Mouse (Mus musculus) hindbrain, embryonic 16.5 days (tissue): Measurements from ENCODE around the gene Wdr31. TPM values are rescaled to one million over a fixed set of nuclear protein-coding genes. Genes with fewer than 3 reads are reported as not detected.

ENCODE experiments used
- ATAC-seq: fragments of 200-750 bp; cut with Nextera tagmentation; 2 replicates; pipeline ENCODE4 v1.8.0; 2017; ENCODE audit warnings: moderate TSS enrichment, moderate library complexity
- H3K27ac ChIP-seq: fragments of 300-500 bp; sonication (generic); 2 replicates; pipeline ENCODE4 v1.5.1; 2014; ENCODE audit warnings: low read depth, mild to moderate bottlenecking, control low read depth, low read length, moderate library complexity
- H3K27me3 ChIP-seq: fragments of 300-500 bp; sonication (generic); replicated peaks from 2 replicates; pipeline ENCODE4 v1.6.1; 2014; ENCODE audit warnings: low read length; ENCODE audit not compliant: control insufficient read depth, insufficient read depth
- H3K36me3 ChIP-seq: fragments of 300-500 bp; sonication (generic); 2 replicates; pipeline ENCODE4 v1.6.1; 2014; ENCODE audit warnings: mild to moderate bottlenecking, low read length, moderate library complexity, mixed read lengths; ENCODE audit not compliant: control insufficient read depth, insufficient read depth
- H3K4me1 ChIP-seq: fragments of 300-500 bp; sonication (generic); 2 replicates; pipeline ENCODE4 v1.6.1; 2014; ENCODE audit warnings: low read depth, low read length; ENCODE audit not compliant: control insufficient read depth, insufficient read depth
- H3K4me2 ChIP-seq: fragments of 300-500 bp; sonication (generic); 2 replicates; pipeline ENCODE4 v1.6.1; 2014; ENCODE audit warnings: mild to moderate bottlenecking, low read length, control low read depth, moderate library complexity
- H3K4me3 ChIP-seq: fragments of 300-500 bp; sonication (generic); 2 replicates; pipeline ENCODE4 v1.5.1; 2014; ENCODE audit warnings: mild to moderate bottlenecking, low read length, control low read depth, moderate library complexity
- H3K9ac ChIP-seq: fragments of 300-500 bp; sonication (generic); 2 replicates; pipeline ENCODE4 v1.6.1; 2014; ENCODE audit warnings: low read depth, mild to moderate bottlenecking, control low read depth, low read length, moderate library complexity
- H3K9me3 ChIP-seq: fragments of 300-500 bp; sonication (generic); 2 replicates; pipeline ENCODE4 v1.6.1; 2014; ENCODE audit warnings: mild to moderate bottlenecking, low read length, moderate library complexity; ENCODE audit not compliant: control insufficient read depth
- WGBS: fragments of 180-500 bp; shearing (Covaris S2); extraction: QIAGEN DNeasy Blood & Tissue Kit; methylation state at CpG from one replicate; pipeline ENCODE4 v1.1.7; 2014; 5-methylcytosine and 5-hydroxymethylcytosine counted together
- polyA plus RNA-seq: library from polyadenylated mRNA; unstranded; fragments of >200 nt; fragmentation: Nextera tagmentation; extraction: Ambion mirVana; gene quantifications from 2 replicates; pipeline ENCODE4 v1.2.1, GENCODE M21; 2015

Gene Wdr31
- polyA plus RNA-seq, 1 experiment from 2014 or later = 16.0 TPM

DNA sequence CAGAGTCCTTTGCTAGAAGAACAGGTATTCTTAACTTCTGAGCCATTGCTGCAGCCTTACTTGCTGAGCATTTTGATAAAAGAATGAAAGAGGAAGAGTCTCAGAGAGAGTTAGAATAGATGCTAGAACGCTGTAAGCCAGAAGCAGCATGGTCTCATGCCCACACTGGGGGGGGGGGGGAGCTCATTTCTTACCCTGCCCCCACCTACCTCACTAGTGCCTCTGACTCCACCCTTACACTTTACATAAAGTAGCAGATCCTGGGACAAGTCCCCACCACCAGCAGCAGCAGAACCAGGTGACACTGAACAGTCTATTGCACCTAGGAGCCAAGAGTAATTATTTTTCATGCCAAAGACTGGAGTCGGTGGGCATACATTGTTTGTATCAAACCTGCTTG, 4.4 kb upstream of the Wdr31 start:
- ATAC-seq = no peak
- H3K4me3 ChIP-seq = no peak overlapping the region
- no peaks in the 10 kb centered on the region for H3K9me3 ChIP-seq
- no peak overlapping the region for H3K4me2 ChIP-seq
- H3K27ac ChIP-seq = no peak overlapping the region
- H3K9ac ChIP-seq = no peak overlapping the region
- no peaks in the 10 kb centered on the region for H3K36me3 ChIP-seq
- no peaks in the 10 kb centered on the region; the same call in 1 of the 2 replicates for H3K4me1 ChIP-seq
- WGBS = 94% methylated on average over 2 of the region's 2 CpGs
- peaks cover 9% of the 10 kb centered on the region; the same call in 1 of the 2 replicates for H3K27me3 ChIP-seq

DNA sequence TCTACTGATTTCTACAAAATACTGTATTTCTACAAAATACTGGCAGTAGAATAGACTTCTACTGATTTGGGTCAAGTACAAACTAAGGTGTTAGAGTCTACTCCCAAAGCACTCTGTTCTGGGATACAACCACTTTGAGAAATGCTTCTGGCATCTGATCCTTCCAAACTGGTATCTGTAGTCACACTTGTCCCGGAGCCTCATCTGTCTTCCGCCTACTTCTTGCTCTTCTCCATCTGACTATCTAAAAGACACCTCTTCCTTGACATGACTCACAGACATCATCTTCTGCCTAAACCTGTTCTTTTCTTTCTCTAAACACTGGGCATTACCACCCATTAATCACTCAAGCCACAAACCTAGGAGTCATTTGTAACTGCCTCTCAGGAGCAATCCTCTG, 1.4 kb upstream of the Wdr31 start:
- H3K27me3 ChIP-seq = no peaks in the 10 kb centered on the region
- WGBS = 100% methylated on average over 2 of the region's 2 CpGs
- ATAC-seq = no peak

DNA sequence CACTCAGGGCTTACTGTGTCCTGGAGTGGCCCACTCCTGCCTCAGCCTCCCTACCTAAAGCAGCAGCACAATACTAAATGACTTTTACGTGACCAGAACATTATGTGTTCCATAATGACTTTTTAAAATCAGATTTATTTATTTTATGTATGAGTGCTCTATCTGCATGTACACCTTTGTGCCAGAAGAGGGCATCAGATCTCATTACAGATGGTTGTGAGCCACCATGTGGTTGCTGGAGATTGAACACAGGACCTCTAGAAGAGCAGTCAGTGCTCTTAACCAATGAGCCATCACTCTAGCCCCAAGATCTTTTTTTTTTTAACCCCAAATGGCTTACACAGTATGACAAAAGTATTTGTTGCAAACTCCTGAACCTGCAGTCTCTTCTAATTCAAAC, 2.5 kb downstream of the Wdr31 start:
- H3K27me3 ChIP-seq = no peaks in the 10 kb centered on the region
- 0 out of 2 replicates have a peak, but pooled peaks cover 2% of the 10 kb centered on the region for H3K9me3 ChIP-seq
- H3K9ac ChIP-seq = no peak overlapping the region
- no peak overlapping the region for H3K4me2 ChIP-seq
- H3K36me3 ChIP-seq = peaks cover 3% of the 10 kb centered on the region; the same call in 1 of the 2 replicates
- H3K4me3 ChIP-seq = no peak overlapping the region
- no peak overlapping the region for H3K27ac ChIP-seq
- H3K4me1 ChIP-seq = no peaks in the 10 kb centered on the region
- 92% methylated on average over 1 of the region's 1 CpGs for WGBS
- no peak for ATAC-seq

More for the DNA sequence above, 1.4 kb upstream of the Wdr31 start:
- Histone ChIP-seq H3K4me1 (no peaks in the 10 kb centered on the region), H3K9me3 (0 out of 2 replicates have a peak, but pooled peaks cover 2% of the 10 kb centered on the region), H3K36me3 (peaks cover 3% of the 10 kb centered on the region; the same call in 1 of the 2 replicates), H3K4me2 (no peak overlapping the region), H3K9ac (no peak overlapping the region), H3K27ac (no peak overlapping the region), H3K4me3 (no peak overlapping the region)

DNA sequence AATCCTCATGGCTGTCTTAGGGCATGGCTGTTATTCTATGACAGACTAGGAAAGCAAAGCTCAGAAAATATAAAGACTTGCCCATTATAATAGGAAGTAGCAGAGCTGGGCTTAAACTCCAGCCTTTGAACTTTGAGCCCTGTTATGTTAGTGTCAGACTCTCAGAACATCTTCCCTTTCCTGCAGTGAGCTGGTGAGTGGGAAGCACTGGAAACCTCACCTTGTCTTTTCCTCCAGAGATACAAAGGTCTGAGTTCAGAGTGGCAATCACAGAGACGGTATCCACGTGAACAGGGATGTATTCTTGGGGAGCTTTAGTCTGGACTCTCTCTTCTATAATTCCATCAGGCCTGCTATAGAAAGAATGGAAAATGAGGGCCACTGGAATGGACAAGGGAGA, 7.6 kb downstream of the Wdr31 start:
- H3K36me3 ChIP-seq = peaks cover 3% of the 10 kb centered on the region
- H3K4me1 ChIP-seq = no peaks in the 10 kb centered on the region
- H3K4me3 ChIP-seq = no peak overlapping the region
- no peak overlapping the region for H3K9ac ChIP-seq
- H3K27me3 ChIP-seq = no peaks in the 10 kb centered on the region
- ATAC-seq = no peak
- no peaks in the 10 kb centered on the region for H3K9me3 ChIP-seq
- 92% methylated on average over 2 of the region's 2 CpGs for WGBS
- H3K27ac ChIP-seq = no peak overlapping the region
- no peak overlapping the region for H3K4me2 ChIP-seq

DNA sequence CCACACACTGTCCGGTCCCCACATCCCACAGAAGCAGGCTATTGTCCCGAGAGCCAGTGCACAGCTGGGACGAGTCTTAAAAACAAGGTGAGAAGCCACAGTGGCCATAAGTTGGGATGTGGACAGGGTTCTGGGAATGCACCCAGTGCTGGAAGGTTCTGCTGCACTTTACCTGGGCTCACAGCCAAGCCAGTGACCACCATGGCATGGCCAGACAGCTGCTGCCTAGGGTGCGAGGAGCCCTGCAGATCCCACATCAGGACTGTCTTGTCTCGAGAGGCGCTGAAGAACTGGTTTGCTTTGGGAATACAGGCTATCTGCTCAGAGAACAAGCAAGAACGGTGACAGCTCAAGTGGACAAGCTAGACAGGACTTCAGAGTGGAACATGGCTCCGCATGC, 10.3 kb downstream of the Wdr31 start:
- WGBS = 92% methylated on average over 8 of the region's 8 CpGs

DNA sequence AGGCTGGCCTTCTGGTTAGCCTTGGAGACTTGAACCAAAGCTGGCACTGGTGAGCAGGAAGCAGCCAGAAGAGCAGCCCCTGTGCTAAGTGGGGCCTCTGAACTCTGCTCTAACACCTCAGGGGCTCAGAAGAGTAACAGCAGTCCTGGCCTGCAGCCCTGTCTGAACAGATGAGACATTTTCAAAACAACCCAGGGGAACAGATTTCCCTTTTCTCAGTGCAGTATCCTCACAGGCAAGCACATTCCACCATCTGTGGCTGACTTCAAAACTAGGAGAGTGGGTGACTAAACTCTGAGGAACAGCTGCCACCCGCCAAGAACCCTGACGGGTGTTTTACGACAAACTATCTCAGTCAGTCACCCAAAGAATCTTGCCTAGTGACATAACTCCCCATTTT, 11.6 kb downstream of the Wdr31 start:
- no peaks in the 10 kb centered on the region for H3K9me3 ChIP-seq
- H3K36me3 ChIP-seq = peaks cover 3% of the 10 kb centered on the region
- no peak overlapping the region for H3K27ac ChIP-seq
- no peak overlapping the region for H3K9ac ChIP-seq
- H3K4me1 ChIP-seq = no peaks in the 10 kb centered on the region
- H3K4me2 ChIP-seq = no peak overlapping the region
- H3K27me3 ChIP-seq = no peaks in the 10 kb centered on the region
- H3K4me3 ChIP-seq = no peak overlapping the region
- WGBS = 64% methylated on average over 3 of the region's 3 CpGs
- ATAC-seq = no peak

More for the DNA sequence above, 10.3 kb downstream of the Wdr31 start:
- no peak overlapping the region for H3K4me3 ChIP-seq
- H3K4me2 ChIP-seq = no peak overlapping the region
- H3K4me1 ChIP-seq = no peaks in the 10 kb centered on the region
- H3K36me3 ChIP-seq = peaks cover 3% of the 10 kb centered on the region
- no peaks in the 10 kb centered on the region for H3K27me3 ChIP-seq
- no peak overlapping the region for H3K9ac ChIP-seq
- H3K27ac ChIP-seq = no peak overlapping the region
- no peak for ATAC-seq
- H3K9me3 ChIP-seq = no peaks in the 10 kb centered on the region

DNA sequence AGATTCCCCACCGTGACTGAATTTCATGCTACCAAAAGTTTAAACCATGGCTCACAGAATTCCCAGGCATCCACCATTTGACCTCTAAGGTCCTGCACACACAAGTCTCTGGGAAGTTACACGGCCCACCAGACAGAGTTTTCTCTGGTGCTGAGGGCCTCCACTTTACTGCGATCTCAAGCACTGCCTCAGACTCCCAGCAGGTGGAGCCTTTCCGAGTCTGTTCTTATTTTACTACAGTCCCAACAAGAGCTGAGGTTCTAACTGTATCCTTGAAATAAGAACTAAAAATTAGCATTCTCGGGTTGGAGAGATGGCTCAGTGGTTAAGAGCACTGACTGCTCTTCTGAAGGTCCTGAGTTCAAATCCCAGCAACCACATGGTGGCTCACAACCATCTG, 15.7 kb downstream of the Wdr31 start:
- Histone ChIP-seq H3K4me2 (no peak overlapping the region), H3K36me3 (no peaks in the 10 kb centered on the region), H3K4me3 (no peak overlapping the region), H3K27me3 (no peaks in the 10 kb centered on the region), H3K27ac (no peak overlapping the region), H3K9ac (no peak overlapping the region), H3K9me3 (no peaks in the 10 kb centered on the region), H3K4me1 (no peaks in the 10 kb centered on the region)
- WGBS = 63% methylated on average over 5 of the region's 5 CpGs
- peak; percentile 50; the same call in 1 of the 2 replicates for ATAC-seq

DNA sequence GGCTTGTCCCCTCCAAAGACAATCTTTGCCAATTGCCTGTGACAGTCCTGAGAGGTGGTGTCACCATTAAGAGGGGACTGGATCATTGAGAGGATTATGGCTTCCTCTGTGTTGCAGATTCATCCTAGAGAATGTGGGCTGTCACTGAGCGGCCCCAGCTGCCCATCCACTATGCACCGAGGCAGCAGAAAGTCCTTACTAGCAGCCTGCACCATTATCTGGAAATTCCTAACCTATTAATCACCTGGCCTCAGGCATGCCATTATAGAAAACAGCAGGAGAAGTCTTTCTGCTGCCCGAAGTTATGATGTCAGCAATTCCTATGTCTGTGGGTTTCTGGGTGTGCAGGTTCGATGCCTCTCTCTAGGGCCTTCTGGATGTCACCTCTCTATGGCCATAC, 29.7 kb downstream of the Wdr31 start:
- Histone ChIP-seq H3K27me3 (no peaks in the 10 kb centered on the region), H3K4me3 (no peak overlapping the region), H3K4me2 (no peak overlapping the region), H3K9ac (no peak overlapping the region), H3K36me3 (no peaks in the 10 kb centered on the region), H3K27ac (no peak overlapping the region), H3K9me3 (no peaks in the 10 kb centered on the region), H3K4me1 (no peaks in the 10 kb centered on the region)
- ATAC-seq = no peak
- 74% methylated on average over 4 of the region's 4 CpGs for WGBS

DNA sequence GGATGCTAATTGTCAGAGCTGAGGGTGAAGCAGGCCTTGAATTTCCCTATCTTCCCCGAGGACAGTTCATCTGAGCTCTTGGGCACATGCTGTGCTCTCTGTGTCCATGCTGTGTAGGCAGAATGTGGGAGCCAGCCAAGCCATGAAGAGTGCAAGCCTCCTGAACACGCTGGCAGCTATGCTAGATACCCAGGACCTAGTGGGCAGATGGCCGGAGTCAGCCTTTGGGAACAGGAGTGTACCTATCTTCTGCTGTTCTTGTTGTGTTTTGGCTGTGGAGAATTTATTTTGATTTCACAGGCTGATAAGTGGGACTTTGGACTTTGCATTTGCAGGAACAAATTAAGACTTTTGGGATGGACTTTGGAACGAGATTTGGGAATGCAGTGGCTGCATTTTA, 30.2 kb downstream of the Wdr31 start:
- no peaks in the 10 kb centered on the region for H3K9me3 ChIP-seq
- 75% methylated on average over 4 of the region's 4 CpGs for WGBS
- no peaks in the 10 kb centered on the region for H3K4me1 ChIP-seq
- no peak for ATAC-seq
- H3K4me3 ChIP-seq = no peak overlapping the region
- H3K36me3 ChIP-seq = no peaks in the 10 kb centered on the region
- H3K4me2 ChIP-seq = no peak overlapping the region
- no peaks in the 10 kb centered on the region for H3K27me3 ChIP-seq
- no peak overlapping the region for H3K9ac ChIP-seq
- H3K27ac ChIP-seq = no peak overlapping the region

DNA sequence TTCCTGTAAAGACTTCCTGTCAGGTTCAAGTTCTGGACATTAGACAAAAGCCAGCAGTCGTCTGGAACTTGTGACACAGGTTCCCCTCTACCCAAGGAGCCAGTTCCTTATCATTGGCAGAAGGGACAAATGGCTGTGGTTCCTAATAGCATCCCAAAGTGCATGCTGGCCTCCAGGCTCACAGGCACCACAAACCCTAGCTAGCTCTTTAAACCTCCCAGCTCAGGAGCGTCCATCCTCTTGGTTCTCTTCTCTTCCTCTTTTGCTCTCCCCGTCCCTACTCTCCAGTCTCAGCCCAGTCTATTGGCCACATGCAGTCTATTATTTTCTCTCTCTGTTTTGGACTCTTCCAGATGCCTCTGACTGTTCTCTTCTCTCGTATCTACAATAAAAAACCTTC, 30.9 kb downstream of the Wdr31 start:
- no peaks in the 10 kb centered on the region for H3K4me1 ChIP-seq
- H3K27ac ChIP-seq = no peak overlapping the region
- no peak for ATAC-seq
- no peaks in the 10 kb centered on the region for H3K9me3 ChIP-seq
- H3K27me3 ChIP-seq = no peaks in the 10 kb centered on the region
- no peaks in the 10 kb centered on the region for H3K36me3 ChIP-seq
- no peak overlapping the region for H3K9ac ChIP-seq
- no peak overlapping the region for H3K4me2 ChIP-seq
- WGBS = 68% methylated on average over 4 of the region's 4 CpGs
- H3K4me3 ChIP-seq = no peak overlapping the region
